Mouse (Mus musculus): Measurements from ENCODE around the gene Tubal3.

- TF ChIP-seq CTCF (IDR thresholded peaks at IDR 0.05; ENCODE audit: low read depth) (no peak), EP300 (IDR thresholded peaks at IDR 0.05; ENCODE audit: low read depth) (no peak)
Observed at GRCm38 (mm10) chr13:3949477-3949876, 31.4 kb downstream of the Tubal3 start.

Measured in liver, postnatal 0 days (tissue).